Mouse (Mus musculus): ENCODE results near the gene Lrrc26.

GRCm38 (mm10) chr2:25326036-25326435 lies 36.3 kb downstream of the Lrrc26 start:
- TF ChIP-seq CTCF (IDR thresholded peaks at IDR 0.05; ENCODE audit: extremely low read depth, insufficient read depth, low read length) (no peak), POLR2A (IDR thresholded peaks at IDR 0.05; ENCODE audit: extremely low read depth, insufficient read depth, low read length) (no peak)

Data from cortical plate, adult 2 months (tissue).